Mouse (Mus musculus) liver (tissue): Measurements from ENCODE around the gene Zfp819.
A peak's percentile ranks its signal among the peaks of the same experiment; 100 is the strongest.

ENCODE experiments used
- DNase-seq: peaks from one replicate; pipeline ENCODE4 v3.0.0-alpha.2; 2020; ENCODE audit warnings: mixed read lengths

Gene Zfp819

DNA sequence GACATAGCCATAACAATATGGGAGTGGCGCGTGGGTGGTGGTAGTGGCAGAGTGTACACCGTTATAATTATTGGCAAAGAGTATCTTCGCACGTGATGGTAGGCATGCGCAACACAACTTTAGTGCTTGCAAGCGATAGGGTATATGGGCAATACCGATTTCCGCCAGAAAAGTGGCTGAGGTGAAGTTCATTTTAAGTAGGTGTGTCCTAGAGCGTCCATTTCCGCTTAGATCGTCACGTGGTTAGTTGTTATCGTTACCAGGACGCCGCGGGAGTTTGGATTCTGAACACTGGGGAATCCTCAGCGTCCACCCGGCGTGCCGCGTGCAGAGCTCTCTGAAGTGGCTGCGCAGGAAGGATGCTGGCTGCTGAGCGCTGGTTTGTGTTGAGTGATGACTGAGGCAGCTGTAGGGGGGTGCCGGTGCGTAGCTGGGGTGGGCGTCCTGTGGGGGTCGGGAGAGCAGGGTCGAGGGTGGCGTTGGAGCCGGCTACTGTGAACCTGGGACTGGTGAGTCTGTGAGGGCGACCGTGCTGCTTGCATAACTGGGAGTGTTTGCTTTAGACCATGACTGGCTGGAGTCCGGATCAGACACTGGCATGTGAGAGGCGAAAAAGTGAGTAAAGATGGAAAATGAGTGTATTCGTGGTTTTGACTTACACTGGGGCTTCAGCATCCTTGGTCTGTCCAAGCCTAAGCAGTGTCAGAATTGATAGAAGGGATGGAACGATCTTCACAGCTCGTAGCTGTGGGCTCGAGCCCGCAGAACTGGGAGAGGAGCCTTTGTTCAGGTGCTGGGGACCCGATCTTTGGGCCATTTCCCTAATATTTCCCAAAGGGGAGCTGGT lies at the start of gene Zfp819:
Gene Zfp819 (plus strand): TSS at position 274 of the 847 bp plus-strand sequence.
- DNase-seq: peak; percentile 25

- peak; percentile 69 for DNase-seq
Observed at GRCm38 (mm10) chr7:43562006-43562633, 44.8 kb upstream of the Zfp819 start, which contains the start of gene Zfp658. Zfp658 (plus strand) TSS chr7:43562256.

GRCm38 (mm10) chr7:43562651-43563070 lies 44.3 kb upstream of the Zfp819 start:
- no peak for DNase-seq

- no peak for DNase-seq
Observed at GRCm38 (mm10) chr7:43563300-43563699, 43.7 kb upstream of the Zfp819 start.

DNA sequence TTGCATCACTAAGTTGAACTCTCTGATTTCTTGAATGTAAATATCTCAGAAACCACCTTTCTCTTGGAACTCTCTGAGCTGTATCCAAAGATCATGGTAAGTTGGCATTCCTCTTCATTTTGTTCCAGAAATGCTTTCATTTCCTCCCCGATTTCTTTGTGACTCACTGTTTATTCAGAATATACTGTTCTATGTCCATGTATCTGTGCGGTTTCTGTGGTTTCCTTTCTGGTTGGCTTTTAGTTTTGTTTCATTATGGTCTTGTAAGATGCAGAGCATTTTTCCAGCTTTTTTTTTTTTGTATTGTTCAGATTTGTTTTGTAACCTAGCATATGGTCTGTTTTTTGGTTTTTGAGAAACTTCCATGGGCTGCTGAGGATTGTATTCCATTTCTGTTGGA lies 35.8 kb upstream of the Zfp819 start:
- DNase-seq: no peak

- peak; percentile 90 for DNase-seq
Observed at GRCm38 (mm10) chr7:43579440-43580171, 27.4 kb upstream of the Zfp819 start, which contains the start of gene Zfp719. Zfp719 (plus strand) TSS chr7:43579610.

DNA sequence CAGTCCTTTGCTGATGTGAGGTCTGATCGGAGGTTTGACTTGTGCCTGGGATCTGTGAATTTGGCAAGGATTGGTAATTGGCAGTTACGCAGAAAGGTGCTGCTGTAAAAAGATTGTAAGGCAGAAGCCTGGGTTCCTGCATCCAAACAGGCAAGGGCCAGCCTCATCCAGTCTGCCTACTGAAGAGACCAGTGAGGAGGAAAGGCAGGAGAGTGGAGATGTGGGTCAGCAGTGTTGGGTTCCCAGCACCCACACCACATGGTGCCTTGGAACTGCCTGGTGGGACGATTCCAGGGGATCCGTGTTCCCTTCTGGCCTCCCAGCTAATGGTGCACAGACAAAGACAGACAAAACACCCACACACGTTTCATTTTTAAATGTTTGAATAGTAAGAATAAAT lies 26.4 kb upstream of the Zfp819 start:
- DNase-seq: no peak

DNA sequence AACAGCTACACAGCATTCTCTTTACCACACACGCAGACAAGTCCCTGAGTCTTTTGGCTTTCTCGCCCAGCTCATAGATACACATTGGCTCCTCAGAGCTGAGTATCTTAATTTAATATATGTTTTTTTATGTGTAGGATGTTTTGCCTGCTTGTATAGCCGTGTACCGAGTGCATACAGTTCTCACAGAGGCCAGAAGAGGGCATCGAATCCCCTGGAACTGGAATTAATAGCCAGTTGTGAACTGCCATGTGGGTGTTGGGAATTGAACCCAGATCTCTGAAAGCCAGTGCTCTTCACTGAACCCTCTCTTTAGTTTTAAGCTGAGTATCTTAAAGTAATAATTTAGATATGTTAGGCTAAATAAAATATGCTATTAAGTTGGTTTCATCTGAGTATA lies 22.2 kb upstream of the Zfp819 start:
- no peak for DNase-seq

DNA sequence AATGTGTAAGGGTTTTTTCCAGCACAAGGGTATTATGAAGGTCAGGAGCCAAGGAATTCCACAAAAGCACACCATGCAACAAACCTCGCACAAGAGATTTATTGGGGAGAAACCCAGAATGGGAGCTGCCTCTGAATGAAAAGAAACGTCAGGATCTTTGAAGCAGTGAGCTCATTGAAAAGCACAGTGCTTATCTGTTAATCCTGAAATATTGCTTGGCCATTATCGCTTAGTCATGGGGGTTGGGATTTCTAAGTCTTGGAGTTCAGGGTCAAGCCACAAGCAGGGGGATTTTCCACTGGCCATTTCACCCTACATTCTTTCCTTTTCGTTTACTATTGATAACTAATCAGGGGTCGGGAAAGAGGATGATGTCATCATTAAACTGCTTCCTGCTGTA lies 5.1 kb upstream of the Zfp819 start:
- DNase-seq: no peak

GRCm38 (mm10) chr7:43607743-43608287 lies 846 bp downstream of the Zfp819 start:
- no peak for DNase-seq

DNA sequence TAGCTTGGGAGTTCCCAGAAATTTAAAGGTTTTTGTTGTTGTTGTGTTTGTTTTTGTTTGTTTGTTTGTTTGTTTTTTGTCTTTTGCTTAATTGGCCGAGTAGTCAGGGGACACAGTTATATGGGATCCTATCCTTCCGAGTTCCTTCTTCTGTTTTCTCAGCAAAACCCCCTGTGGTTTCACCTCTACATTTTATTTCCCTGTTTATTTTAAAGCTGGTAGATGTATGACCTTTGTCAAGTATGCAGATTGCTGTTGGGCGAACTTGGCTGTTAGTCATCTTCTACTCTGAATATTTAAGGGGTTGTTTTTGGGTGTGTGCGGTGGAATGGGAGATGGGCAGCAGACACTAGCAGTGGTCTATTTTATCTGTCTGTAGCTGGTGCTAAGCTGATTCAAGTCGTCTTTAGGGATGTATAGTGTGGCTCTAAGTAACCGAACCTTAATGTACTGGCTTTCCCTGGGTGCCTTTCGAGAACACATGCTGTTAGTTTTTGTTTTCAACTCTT lies 1.4 kb downstream of the Zfp819 start:
- no peak for DNase-seq

GRCm38 (mm10) chr7:43613816-43614551 lies 7.0 kb downstream of the Zfp819 start:
- DNase-seq: no peak

- no peak for DNase-seq
Observed at GRCm38 (mm10) chr7:43622927-43623326, 16.0 kb downstream of the Zfp819 start.

DNA sequence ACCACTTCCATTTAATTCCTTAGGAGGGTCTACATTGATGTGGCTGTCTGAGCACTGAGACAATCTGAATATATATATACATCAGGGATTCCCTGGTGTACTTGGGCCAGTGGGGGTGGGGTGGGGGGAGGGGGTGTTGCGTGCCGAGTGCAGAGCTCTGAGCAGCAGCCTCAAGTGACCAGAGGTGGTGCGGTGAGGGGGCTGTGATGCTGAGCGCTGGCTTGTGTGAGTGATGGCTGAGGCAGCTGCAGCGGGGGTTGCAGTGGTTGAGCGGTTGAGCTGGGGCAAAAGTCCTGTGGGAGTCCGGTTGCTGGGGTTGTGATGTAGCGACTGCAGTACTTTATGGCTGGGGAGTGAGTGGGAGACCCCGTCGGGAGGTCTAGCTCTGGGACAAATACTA lies 16.9 kb downstream of the Zfp819 start:
- DNase-seq: peak; percentile 5

GRCm38 (mm10) chr7:43625065-43625464 lies 18.1 kb downstream of the Zfp819 start:
- DNase-seq: no peak

- no peak for DNase-seq
Observed at GRCm38 (mm10) chr7:43625794-43626422, 18.9 kb downstream of the Zfp819 start.

DNA sequence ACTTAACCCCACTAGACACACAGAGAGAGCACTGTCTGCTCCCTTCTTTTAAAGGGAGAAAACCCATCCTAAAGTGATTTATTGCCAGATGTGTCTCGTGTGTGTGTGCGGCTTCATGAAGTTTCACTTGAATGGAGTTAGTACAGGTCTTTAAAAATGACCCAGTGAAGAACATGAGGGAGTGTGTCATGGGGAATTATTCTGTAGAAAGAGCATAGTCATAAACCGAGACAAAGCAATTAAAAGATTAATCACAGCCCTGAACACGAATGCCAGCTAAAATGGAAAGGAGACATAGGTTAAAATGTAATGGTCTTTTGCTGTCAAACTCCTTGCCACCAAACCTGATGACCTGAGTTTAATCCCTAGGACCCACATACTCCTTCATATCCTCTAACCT lies 27.0 kb downstream of the Zfp819 start:
- DNase-seq: no peak

GRCm38 (mm10) chr7:43634500-43634899 lies 27.5 kb downstream of the Zfp819 start, which contains the start of gene Ceacam18:
Ceacam18 (plus strand) TSS chr7:43634707.
- DNase-seq: no peak

DNA sequence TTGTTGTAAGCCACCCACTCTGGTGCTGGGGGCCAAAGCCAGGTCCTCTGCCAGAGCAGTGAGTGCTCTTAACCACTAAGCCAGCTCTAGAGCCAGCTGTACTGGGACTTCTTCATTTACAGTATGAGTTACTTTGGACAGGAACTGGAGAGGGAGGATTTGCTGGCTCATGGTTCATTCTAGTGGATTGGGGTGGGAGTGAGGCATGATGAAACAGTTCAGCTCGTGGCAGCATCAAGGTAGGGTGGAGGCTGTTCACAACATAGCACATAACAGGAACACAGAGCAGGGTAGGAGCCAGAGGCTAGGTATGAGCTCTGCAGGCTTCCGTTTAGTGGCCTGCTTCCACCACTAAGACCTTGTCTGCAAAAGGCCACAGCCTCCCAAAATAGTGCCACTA lies 29.2 kb downstream of the Zfp819 start:
- no peak for DNase-seq

DNA sequence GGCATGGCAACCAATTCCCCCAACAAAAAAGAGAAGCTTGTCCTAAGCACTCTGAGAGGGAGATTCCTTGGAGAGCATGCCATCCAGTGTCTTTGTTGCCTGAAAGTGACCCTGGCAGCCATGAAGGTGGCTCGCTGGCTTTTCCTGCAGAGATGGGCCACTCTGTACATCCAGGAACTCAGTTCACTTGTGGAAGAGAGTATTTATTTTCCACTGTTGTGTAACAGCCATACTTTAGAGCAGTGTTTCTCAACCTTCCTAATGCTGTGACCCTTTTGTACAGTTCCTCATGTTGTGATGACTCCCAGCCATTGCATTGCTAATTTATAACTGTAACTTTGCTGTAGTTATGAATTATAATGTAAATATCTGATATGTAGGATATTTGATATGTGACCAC lies 30.1 kb downstream of the Zfp819 start:
- DNase-seq: no peak

DNA sequence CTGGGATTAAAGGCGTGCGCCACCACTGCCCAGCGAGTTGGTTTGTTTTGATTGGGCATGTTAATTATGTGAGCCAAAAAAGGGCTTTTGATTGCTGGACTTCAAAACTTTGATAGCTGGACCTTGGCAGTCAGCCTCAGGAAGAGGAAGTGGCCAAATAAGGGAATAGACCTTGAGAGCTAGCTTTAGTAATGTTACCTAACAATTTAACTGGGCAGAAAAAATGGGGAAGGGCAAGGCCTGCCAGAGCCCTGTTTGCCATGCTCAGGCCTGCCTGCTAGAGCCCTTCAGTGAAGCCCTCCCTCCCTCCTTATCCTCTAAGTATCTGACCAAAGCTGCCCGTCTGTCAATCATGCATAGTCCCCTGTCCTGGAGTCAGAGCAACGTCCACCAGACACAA lies 35.6 kb downstream of the Zfp819 start:
- DNase-seq: no peak
